Mouse (Mus musculus): ENCODE data around the gene Abcd3. TPM values are rescaled to one million over a fixed set of nuclear protein-coding genes. Genes with fewer than 3 reads are reported as not detected.

The Abcd3 gene
- polyA plus RNA-seq, 2 experiments = 6.1 to 16.5 TPM

- Histone ChIP-seq H3K36me3 (replicated peaks; ENCODE audit: control insufficient read depth, insufficient read depth, low read depth) (no peaks in the 10 kb centered on the region), H3K9me3 (ENCODE audit: control insufficient read depth, low read length) (no peaks in the 10 kb centered on the region), H3K4me1 (replicated peaks; ENCODE audit: control insufficient read depth in 2 of 2, insufficient read depth in 2 of 2, low read length in 1 of 2) (peaks cover 0 to 4% of the 10 kb centered on the region in 2 experiments; a peak in 1 of 4 replicates), H3K27me3 (ENCODE audit: control insufficient read depth, insufficient read depth, low read length) (peaks cover 27% of the 10 kb centered on the region), H3K4me2 (ENCODE audit: low read depth) (no peak overlapping the region), H3K4me3 (ENCODE audit: insufficient read depth in 1 of 2, low read depth in 2 of 2, low read length in 2 of 2) (no peak overlapping the region), H3K9ac (replicated peaks) (no peak overlapping the region), H3K27ac (no peak overlapping the region)
- 32% methylated on average over 14 of the region's 14 CpGs for whole genome bisulfite sequencing (ENCODE audit: insufficient replicate concordance)
- ATAC-seq (ENCODE audit: insufficient read depth) (no peak), DNase-seq (ENCODE audit: low read depth in 3 of 3, low spot score in 3 of 3) (no peak)
- TF ChIP-seq CTCF (IDR thresholded peaks at IDR 0.05; ENCODE audit: low read depth) (no peak), EP300 (IDR thresholded peaks at IDR 0.05; ENCODE audit: low read depth) (no peak)
Measured at GRCm38 (mm10) chr3:121720801-121721690, 94.1 kb downstream of the Abcd3 start.

GRCm38 (mm10) chr3:121719701-121720100 is 95.4 kb downstream of the Abcd3 start:
- TF ChIP-seq CTCF (IDR thresholded peaks at IDR 0.05; ENCODE audit: low read depth) (no peak), EP300 (IDR thresholded peaks at IDR 0.05; ENCODE audit: low read depth) (no peak)
- Histone ChIP-seq H3K27me3 (ENCODE audit: control insufficient read depth, insufficient read depth, low read length) (peaks cover 27% of the 10 kb centered on the region), H3K9me3 (ENCODE audit: control insufficient read depth, low read length) (no peaks in the 10 kb centered on the region), H3K4me2 (ENCODE audit: low read depth) (no peak overlapping the region), H3K27ac (no peak overlapping the region), H3K9ac (replicated peaks) (no peak overlapping the region), H3K4me1 (replicated peaks; ENCODE audit: control insufficient read depth in 2 of 2, insufficient read depth in 2 of 2, low read length in 1 of 2) (peaks cover 0 to 4% of the 10 kb centered on the region in 2 experiments; a peak in 1 of 4 replicates), H3K36me3 (replicated peaks; ENCODE audit: control insufficient read depth, insufficient read depth, low read depth) (no peaks in the 10 kb centered on the region), H3K4me3 (ENCODE audit: insufficient read depth in 1 of 2, low read depth in 2 of 2, low read length in 2 of 2) (no peak overlapping the region)
- WGBS (ENCODE audit: insufficient replicate concordance) = 59% methylated on average over 3 of the region's 3 CpGs
- DNase-seq (ENCODE audit: low read depth in 3 of 3, low spot score in 3 of 3) = no peak
- ATAC-seq (ENCODE audit: insufficient read depth) = no peak

- Histone ChIP-seq H3K4me1 (replicated peaks; ENCODE audit: control insufficient read depth in 2 of 2, insufficient read depth in 2 of 2, low read length in 1 of 2) (peaks cover 0 to 4% of the 10 kb centered on the region in 2 experiments; a peak in 1 of 4 replicates), H3K27me3 (ENCODE audit: control insufficient read depth, insufficient read depth, low read length) (peaks cover 19% of the 10 kb centered on the region), H3K9ac (replicated peaks) (no peak overlapping the region), H3K9me3 (ENCODE audit: control insufficient read depth, low read length) (no peaks in the 10 kb centered on the region), H3K36me3 (replicated peaks; ENCODE audit: control insufficient read depth, insufficient read depth, low read depth) (no peaks in the 10 kb centered on the region), H3K27ac (no peak overlapping the region), H3K4me3 (ENCODE audit: insufficient read depth in 1 of 2, low read depth in 2 of 2, low read length in 2 of 2) (no peak overlapping the region), H3K4me2 (ENCODE audit: low read depth) (no peak overlapping the region)
- TF ChIP-seq CTCF (IDR thresholded peaks at IDR 0.05; ENCODE audit: low read depth) = no peak
- TF ChIP-seq EP300 (IDR thresholded peaks at IDR 0.05; ENCODE audit: low read depth) = no peak
- WGBS (ENCODE audit: insufficient replicate concordance) = 57% methylated on average over 8 of the region's 8 CpGs
- ATAC-seq (ENCODE audit: insufficient read depth) (no peak), DNase-seq (ENCODE audit: low read depth in 3 of 3, low spot score in 3 of 3) (no peak)
Measured at GRCm38 (mm10) chr3:121718679-121719078, 96.4 kb downstream of the Abcd3 start.

DNA sequence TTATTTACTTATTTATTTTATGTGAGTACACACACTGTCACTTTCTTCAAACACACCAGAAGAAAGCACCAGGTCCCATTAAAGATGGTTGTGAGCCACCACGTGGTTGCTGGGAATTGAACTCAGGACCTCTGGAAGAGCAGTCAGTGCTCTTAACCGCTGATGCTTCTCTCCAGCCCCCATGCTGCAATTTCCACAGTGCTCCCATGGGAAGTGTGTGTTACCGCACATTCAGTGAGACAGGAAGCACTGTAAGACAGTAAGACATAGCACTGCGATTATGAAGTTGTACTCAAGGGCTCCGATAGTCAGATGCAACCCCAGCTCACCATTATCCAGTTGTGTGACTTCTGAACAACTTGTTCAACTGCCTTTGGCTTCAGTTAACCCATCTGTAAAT is 98.6 kb downstream of the Abcd3 start:
- ATAC-seq (ENCODE audit: insufficient read depth) = no peak
- Histone ChIP-seq H3K9ac (replicated peaks) (no peak overlapping the region), H3K36me3 (replicated peaks; ENCODE audit: control insufficient read depth, insufficient read depth, low read depth) (no peaks in the 10 kb centered on the region), H3K4me2 (ENCODE audit: low read depth) (no peak overlapping the region), H3K27ac (no peak overlapping the region), H3K4me1 (replicated peaks; ENCODE audit: control insufficient read depth in 2 of 2, insufficient read depth in 2 of 2, low read length in 1 of 2) (peaks cover 0 to 6% of the 10 kb centered on the region in 2 experiments; a peak in 1 of 4 replicates), H3K4me3 (ENCODE audit: insufficient read depth in 1 of 2, low read depth in 2 of 2, low read length in 2 of 2) (no peak overlapping the region), H3K27me3 (ENCODE audit: control insufficient read depth, insufficient read depth, low read length) (peaks cover 1% of the 10 kb centered on the region), H3K9me3 (ENCODE audit: control insufficient read depth, low read length) (no peaks in the 10 kb centered on the region)
- no peak for DNase-seq (ENCODE audit: low read depth in 3 of 3, low spot score in 3 of 3)
- no peak for TF ChIP-seq EP300 (IDR thresholded peaks at IDR 0.05; ENCODE audit: low read depth)
- no peak for TF ChIP-seq CTCF (IDR thresholded peaks at IDR 0.05; ENCODE audit: low read depth)
- WGBS (ENCODE audit: insufficient replicate concordance) = 72% methylated on average over 5 of the region's 5 CpGs

DNA sequence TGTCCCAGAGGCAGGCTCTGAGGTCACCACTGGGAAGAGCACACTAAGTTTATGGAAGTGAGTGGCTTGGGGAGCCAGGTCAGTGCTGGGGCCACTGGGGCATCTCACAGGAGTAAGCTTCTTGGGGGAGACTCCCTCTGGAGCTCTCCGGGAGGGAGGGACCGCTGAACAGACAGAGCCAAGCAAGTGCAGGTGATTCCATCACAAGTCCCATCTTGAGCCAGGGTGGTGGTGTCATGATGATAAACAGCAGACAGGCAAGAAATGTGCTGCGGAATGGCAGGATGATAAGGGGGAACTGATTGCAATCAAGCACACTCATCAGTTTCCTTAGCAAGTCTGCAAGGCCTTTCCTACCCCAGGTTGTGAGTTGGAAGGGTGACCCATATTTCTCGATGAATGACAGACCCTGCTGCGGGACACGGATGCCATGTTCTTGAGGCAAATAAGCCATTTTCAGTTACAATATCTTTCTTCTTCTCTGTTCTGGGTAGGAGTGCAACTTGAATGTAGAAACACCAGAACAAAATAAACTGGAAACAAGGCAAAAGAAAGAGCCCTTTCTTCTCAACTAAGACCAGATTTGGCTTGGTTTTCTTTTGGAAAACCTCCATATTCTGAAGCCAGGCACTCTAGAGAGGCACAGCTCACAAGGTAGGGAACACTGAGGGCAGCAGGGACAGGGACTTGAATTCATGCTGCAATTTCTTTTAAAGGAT is 99.2 kb downstream of the Abcd3 start:
- H3K4me1 ChIP-seq (replicated peaks; ENCODE audit: control insufficient read depth in 2 of 2, insufficient read depth in 2 of 2, low read length in 1 of 2) = 0 out of 4 replicates have a peak, but pooled peaks cover 0 to 5% of the 10 kb centered on the region in 2 experiments
- DNase-seq (ENCODE audit: low read depth in 3 of 3, low spot score in 3 of 3) (no peak), ATAC-seq (ENCODE audit: insufficient read depth) (no peak)
- 51% methylated on average over 6 of the region's 6 CpGs for WGBS (ENCODE audit: insufficient replicate concordance)
- no peaks in the 10 kb centered on the region for H3K27me3 ChIP-seq (ENCODE audit: control insufficient read depth, insufficient read depth, low read length)
- H3K4me2 ChIP-seq (ENCODE audit: low read depth) = no peak overlapping the region
- no peak overlapping the region for H3K27ac ChIP-seq
- TF ChIP-seq CTCF (IDR thresholded peaks at IDR 0.05; ENCODE audit: low read depth) = no peak
- no peak for TF ChIP-seq EP300 (IDR thresholded peaks at IDR 0.05; ENCODE audit: low read depth)
- H3K36me3 ChIP-seq (replicated peaks; ENCODE audit: control insufficient read depth, insufficient read depth, low read depth) = no peaks in the 10 kb centered on the region
- H3K4me3 ChIP-seq (ENCODE audit: insufficient read depth in 1 of 2, low read depth in 2 of 2, low read length in 2 of 2) = no peak overlapping the region
- H3K9me3 ChIP-seq (ENCODE audit: control insufficient read depth, low read length) = no peaks in the 10 kb centered on the region
- H3K9ac ChIP-seq (replicated peaks) = no peak overlapping the region

Data from liver, embryonic 14.5 days (tissue).